Mouse (Mus musculus) thymus, postnatal 36 days (tissue): Measurements from ENCODE around the gene Nt5m.

Experiments
- DNase-seq, 2 experiments: peaks; one replicate each; pipeline ENCODE4 v3.0.0; 2022; ENCODE audit warnings: mixed read lengths in 2 of 2

The Nt5m gene

DNA sequence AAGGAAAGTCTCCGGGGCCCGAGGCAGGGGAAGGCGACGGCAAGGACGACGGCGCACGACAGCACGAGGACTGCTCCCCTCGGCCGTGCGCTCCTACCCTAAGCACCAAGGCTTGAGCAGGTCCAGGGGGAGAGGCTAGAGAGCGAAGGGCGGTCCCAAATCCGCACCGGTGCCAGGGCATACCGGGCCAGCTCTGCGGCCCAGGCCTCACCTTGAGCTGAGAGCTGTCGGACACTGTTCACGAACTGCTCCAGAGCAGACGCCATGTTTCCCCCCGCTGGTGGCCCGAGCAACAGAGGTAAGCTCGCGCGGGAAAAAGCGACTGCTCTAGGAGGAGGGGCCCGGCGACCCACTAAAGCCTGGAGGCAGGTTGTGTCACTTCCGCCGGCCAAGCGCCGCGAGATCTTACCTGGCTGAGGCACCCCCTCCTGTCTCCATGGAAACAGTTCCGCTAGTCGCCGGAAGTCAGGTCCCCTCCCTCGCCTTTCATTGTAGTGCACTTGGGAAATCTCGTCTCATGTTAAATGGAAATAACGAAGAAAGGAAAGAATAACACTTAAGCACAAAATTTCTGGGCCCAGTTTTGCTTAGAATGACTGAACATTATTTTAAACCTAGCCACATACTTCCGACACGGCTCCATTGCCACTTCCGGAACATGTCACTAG lies 346 bp downstream of the Nt5m start, which contains the start of gene Cops3:
Gene Cops3, minus strand, starts transcription at position 380 of the 668 bp plus-strand sequence.
- DNase-seq = peak; percentile 90 to 96

- DNase-seq = no peak
Measured at GRCm38 (mm10) chr11:59846311-59846710, 7.1 kb downstream of the Nt5m start.

DNA sequence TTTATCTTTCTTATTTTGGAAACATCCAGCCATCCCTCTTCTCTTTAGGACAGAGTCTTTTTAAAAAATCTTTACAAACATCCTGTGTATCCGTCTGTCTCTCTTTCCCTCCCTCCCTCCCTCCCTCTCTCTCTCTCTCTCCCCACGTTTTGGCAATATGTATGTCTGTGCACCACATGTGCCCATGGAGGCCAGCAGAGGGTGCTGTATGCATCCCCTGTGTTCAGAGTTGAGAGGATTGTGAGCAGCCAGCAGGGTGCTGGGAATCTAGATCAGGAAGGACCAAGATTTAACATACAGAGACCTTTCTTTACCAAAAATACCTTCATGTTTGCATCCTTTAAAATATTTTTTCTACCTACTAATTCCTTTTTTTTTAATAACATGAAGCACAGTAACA lies 7.9 kb downstream of the Nt5m start:
- DNase-seq = peak; percentile 62 to 70

- DNase-seq = peak; percentile 69 to 70
Measured at GRCm38 (mm10) chr11:59847891-59848884, 8.9 kb downstream of the Nt5m start.

DNA sequence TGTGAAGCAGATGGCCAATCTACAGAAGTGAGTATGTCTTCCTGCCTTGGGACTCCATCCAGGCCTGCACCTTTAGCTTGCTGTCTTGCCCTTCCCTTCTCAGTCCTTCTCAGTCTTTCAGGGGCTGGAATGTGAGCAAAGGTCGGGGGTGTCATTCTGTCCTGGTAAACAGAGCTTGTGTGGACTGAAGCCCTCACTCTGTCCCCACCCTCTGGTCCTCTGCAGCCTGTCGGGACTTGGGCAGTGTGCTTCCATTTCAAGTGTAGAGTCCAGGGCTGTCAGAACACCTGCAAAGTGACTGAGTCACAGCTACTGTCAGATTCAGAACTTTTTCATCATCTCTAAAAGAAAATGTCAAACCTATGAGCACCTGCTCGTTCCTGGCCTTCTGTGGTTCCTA lies 13.6 kb downstream of the Nt5m start:
- no peak for DNase-seq

DNA sequence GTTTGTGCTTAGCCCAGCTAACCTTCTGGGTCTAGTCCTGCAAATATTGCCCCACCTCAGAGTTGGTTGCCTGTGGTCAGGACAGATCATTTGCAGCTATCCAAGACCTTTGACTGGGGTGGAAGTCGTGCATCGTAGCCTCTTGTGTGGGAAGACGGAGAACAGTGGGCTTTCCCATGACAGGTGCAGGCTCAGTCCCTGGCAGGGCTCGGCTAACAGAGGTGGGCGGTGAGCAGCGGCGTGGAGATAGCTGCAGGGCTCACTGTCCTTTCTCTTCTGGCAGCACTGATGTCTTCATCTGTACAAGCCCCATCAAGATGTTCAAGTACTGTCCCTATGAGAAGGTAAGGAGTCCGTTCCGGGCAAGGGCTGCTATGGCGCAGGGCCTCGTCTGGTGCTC lies 21.2 kb downstream of the Nt5m start:
- no peak for DNase-seq

DNA sequence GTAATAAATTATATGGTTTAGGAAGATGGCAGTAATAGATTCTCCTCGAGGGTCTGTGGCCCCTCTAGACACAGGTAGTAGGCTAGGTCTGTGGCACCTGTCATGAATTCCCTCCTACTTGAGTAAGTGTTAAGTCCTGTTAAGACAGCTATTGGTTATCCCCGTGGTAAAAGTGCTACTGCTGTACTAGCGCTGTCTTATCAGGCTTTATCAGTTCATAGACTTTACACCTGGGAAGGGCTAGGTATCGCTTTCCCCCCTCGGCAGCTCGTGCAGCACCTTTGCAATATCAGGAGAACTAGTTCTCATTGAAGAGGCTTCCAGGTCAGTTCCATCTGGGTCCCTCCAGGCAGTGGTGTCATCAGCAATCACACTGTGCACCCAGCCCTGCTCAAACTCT lies 25.1 kb downstream of the Nt5m start:
- DNase-seq = no peak

DNA sequence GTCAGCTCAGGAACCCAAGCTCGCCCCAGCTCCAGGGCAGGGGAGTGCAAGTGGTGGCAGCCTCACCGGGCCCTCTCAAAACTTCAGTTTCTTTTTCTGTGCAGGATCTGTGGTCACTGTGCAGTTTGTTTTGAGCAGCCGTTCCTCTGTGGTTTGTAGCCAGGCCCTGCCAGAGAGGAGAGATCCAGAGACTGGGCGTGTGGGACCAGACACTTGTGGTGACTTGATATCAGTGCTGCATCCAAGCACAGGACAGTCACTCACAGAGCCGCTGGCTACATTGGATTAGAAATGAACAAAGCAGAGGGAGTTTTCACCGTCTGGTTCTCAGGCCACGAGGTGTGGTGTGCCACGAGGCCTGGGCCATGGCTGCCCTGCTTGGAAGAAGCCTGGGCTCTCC lies 32.9 kb downstream of the Nt5m start:
- DNase-seq = no peak

DNA sequence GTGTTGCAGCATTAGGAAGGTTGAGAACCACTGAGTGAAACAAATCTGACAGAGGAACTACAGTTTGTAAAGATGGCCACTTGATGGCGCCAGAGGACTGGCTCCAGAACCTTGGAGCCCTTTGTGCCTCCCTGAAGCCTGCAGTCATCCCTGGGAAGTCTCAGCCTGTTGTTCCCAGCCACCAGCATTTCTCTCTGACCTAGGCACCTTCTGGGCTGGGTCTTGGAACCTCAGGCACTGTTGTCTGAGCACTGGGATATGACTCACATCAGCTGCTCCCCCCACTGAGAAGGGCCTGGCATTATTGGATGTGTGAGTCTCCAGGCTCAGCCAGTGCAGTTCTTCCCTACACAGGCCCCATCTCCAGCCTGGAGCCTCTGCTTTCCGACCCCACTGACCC lies 40.8 kb downstream of the Nt5m start:
- peak; percentile 40 to 52 for DNase-seq

GRCm38 (mm10) chr11:59885217-59885986 lies 46.2 kb downstream of the Nt5m start:
- DNase-seq = peak; percentile 40 to 52

DNA sequence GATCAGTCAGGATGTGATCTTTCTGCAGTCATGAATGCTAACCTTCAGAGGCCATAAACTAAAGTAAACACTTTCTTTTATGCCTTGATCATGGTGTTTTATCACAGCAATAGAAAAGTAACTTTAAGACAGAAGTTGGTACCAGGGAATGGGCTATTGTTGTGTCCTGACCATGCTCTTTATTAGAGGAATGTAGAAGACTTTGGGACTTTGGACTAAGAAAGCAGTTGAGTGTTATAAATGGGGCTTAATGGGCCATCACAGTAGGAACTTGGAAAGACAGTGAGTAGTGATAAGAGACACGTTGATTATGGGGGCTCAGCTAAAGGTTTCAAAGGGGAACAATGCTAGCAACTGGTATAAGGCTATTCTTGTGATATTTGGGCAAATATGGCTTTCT lies 47.7 kb downstream of the Nt5m start:
- DNase-seq = no peak

DNA sequence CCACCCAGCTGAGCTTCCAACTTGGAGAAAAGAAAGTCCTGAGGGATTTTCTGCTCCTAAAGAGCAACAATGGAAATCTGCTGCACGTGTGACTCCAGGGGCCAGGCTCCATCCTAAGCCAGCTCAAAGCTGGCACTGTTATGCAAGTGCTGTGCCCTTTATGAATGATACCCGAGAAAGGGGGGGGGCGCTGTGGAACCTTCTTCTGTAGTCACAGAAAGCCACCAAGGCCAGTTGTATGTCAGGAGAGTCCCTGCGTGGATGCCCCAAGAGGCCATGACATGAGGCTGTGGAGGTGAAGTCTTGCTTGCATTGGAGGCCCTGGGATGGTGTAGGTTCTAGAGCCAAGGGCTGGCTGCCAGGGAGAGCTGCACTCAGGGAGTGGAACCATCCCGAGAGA lies 48.9 kb downstream of the Nt5m start:
- DNase-seq = no peak

DNA sequence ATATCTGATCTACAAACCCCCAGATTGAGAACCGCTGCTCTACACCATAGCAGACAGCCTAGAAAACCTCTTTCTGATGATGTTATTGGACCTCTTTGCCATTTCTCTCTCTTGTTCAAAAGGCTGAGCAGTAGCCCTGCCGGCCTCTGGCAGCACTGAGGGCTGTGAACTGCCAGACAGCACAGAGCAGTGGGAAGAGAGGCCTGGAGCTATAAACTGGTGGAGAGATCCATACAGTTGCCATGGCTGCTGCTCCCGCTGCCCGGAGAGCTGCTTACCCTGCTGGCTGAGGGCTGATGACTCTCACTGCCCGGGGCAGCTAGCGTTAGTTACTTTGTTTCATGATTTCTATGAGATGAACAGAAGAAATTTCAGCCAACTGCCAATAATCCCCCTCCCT lies 52.6 kb downstream of the Nt5m start:
- DNase-seq = no peak

DNA sequence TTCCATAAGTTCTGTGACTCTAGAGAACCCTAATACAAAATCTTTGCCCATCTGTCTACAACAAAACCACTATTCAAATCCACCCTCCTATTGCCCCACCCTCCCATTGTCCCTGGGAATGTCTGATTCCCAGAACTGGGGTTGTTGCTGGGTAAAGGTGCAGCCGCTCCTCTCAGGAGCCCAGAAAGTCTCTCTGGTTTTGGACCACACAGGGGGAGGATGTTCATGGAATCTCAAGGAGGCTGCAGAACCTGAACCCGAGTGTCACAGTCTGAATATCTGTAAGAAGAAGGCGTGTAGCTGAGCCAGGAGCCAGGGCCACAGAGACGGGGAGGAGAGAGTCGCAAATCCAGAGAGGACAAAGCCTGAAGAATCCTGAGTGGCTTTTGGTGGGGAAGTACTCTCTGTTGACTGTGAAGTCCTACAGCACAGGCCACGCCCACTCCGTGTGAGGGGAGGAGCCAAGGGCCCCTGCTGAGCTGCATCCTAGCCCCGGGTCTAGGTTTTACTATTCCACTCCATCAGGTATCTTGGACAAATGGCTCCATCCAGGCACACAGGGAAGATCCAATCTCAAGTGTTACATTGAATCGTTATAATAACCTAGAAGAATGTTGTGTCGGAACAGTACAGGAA lies 54.0 kb downstream of the Nt5m start:
- peak; percentile 16 to 36 for DNase-seq

- no peak for DNase-seq
Measured at GRCm38 (mm10) chr11:59894916-59895315, 55.7 kb downstream of the Nt5m start.

- DNase-seq = no peak
Measured at GRCm38 (mm10) chr11:59895316-59895715, 56.1 kb downstream of the Nt5m start.

DNA sequence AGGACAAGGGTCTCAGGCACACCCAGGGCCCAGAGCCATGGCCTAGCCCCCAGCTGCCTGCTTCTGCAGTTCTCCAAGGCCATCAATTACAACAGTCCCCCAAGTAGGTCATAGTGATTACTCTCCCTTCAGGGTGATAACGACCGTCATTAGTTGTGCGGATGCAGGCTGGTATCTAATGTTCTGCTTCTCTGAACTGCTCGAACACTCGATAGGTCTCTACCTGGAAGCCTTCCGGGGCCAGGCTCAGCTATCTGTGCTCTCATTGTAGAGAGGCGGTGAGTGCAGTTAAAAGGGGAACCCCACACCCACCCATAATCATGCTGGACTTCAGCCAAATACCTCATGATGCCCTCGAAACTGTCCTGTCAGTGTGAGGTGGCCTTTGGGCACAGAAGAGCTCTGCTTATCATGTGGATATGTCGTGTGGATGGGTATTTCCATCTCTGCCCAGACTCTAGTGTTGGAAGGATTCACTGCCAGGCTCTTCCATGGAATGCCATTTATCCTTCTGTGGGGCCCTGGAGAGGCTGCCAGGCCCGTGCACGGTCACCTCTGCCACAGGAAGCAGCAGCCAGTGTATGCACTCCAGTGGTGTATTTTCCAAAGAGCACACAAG lies 58.8 kb downstream of the Nt5m start:
- DNase-seq = no peak

- no peak for DNase-seq
Measured at GRCm38 (mm10) chr11:59899711-59900685, 60.8 kb downstream of the Nt5m start.

- no peak for DNase-seq
Measured at GRCm38 (mm10) chr11:59900995-59901394, 61.7 kb downstream of the Nt5m start.

DNA sequence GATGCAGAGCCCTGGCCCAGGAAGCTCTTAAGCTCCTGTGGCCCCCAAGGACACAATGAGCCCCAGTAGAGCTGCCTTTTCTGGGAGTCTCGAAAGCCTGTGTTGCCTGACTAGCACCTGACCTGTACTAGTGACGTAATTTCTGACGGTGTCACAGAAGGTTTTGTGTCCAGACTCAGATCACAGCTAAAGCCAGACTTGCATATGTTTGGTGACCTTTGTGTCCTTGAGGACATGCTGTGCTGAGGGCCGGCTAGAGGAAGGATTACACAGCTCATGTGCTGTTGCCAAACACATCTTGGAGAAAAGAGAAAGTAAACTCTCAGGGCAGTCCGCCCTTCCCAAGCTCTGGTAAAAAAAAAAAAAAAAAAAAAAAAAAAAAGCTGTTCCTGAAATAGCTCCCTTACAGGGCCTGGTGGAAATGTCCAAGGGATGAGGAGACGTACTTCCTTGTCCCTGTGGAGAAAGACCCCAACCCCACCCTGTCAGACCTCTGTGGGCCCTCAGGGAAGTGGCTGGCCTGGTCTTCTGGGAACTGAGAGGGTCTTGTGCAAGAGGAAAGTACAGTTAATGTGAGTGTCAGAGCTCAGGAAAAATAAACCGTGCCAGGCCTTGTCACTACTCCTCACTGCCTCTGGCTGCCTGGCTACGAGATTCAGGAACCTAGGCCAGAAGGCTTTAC lies 62.9 kb downstream of the Nt5m start:
- no peak for DNase-seq
